8 mouse cellular contexts compared by ENCODE assay signal in genomic region chr13:112001155-112002025, GRCm38 (mm10).
DNase-seq lines count a peak whose midpoint lies in the region; ATAC-seq and TF ChIP-seq lines count a peak whose summit lies in the region.

No protein-coding gene starts in this region.

- peak; percentile 81 for ATAC-seq in intestine, postnatal 0 days
- peak; percentile 72 for ATAC-seq in midbrain, embryonic 11.5 days (ENCODE audit: low FRiP score)
- peak; percentile 35; the same call in 1 of the 2 replicates for ATAC-seq in stomach, embryonic 14.5 days (ENCODE audit: insufficient number of reproducible peaks, insufficient read depth, low FRiP score, low read depth)

- no peak overlapping the region for H3K4me3 ChIP-seq in intestine, postnatal 0 days (ENCODE audit: low read depth, low read length)
- H3K4me3 ChIP-seq in midbrain, embryonic 11.5 days (ENCODE audit: low read depth, low read length), result no peak overlapping the region
- no peak overlapping the region for H3K4me3 ChIP-seq in stomach, embryonic 14.5 days (ENCODE audit: low read depth, low read length)

- H3K9ac ChIP-seq in intestine, postnatal 0 days (ENCODE audit: low read depth, low read length), result no peak overlapping the region
- no peak overlapping the region for H3K9ac ChIP-seq in midbrain, embryonic 11.5 days (ENCODE audit: low read length)
- H3K9ac ChIP-seq in stomach, embryonic 14.5 days (replicated peaks; ENCODE audit: low read depth, low read length), result no peak overlapping the region

- no peak for TF ChIP-seq POLR2A in brain, embryonic 14.5 days (IDR thresholded peaks at IDR 0.05; ENCODE audit: borderline replicate concordance, extremely low read depth, insufficient read depth, insufficient read length, poor library complexity, severe bottlenecking)

- no peaks in the 10 kb centered on the region for H3K36me3 ChIP-seq in intestine, postnatal 0 days (ENCODE audit: control insufficient read depth, insufficient read depth)
- no peaks in the 10 kb centered on the region for H3K36me3 ChIP-seq in midbrain, embryonic 11.5 days (ENCODE audit: control insufficient read depth, insufficient read depth, low read length)
- H3K36me3 ChIP-seq in stomach, embryonic 14.5 days (ENCODE audit: control insufficient read depth, insufficient read depth, low read length), result no peaks in the 10 kb centered on the region

- peaks cover 9% of the 10 kb centered on the region; the same call in 1 of the 2 replicates for H3K4me1 ChIP-seq in intestine, postnatal 0 days (replicated peaks; ENCODE audit: control insufficient read depth, insufficient read depth, low read length)
- peaks cover 6% of the 10 kb centered on the region for H3K4me1 ChIP-seq in midbrain, embryonic 11.5 days (ENCODE audit: control insufficient read depth, insufficient read depth, low read length)
- H3K4me1 ChIP-seq in stomach, embryonic 14.5 days (ENCODE audit: control insufficient read depth, insufficient read depth, low read length), result peaks cover 23% of the 10 kb centered on the region

- peak overlapping the region; percentile 18; the same call in 1 of the 2 replicates for H3K4me2 ChIP-seq in intestine, postnatal 0 days (replicated peaks; ENCODE audit: low read depth)
- H3K4me2 ChIP-seq in midbrain, embryonic 11.5 days, result no peak overlapping the region
- no peak overlapping the region for H3K4me2 ChIP-seq in stomach, embryonic 14.5 days (replicated peaks; ENCODE audit: low read depth, low read length)

- H3K27me3 ChIP-seq in intestine, postnatal 0 days (replicated peaks; ENCODE audit: control insufficient read depth, insufficient read depth, low read length), result no peaks in the 10 kb centered on the region
- H3K27me3 ChIP-seq in midbrain, embryonic 11.5 days (ENCODE audit: control insufficient read depth, insufficient read depth, low read length), result no peaks in the 10 kb centered on the region
- no peaks in the 10 kb centered on the region for H3K27me3 ChIP-seq in stomach, embryonic 14.5 days (ENCODE audit: control insufficient read depth, insufficient read depth, low read length)

- DNase-seq in CD8-positive naive resting alpha-beta T cell, adult 2 months (ENCODE audit: low read depth in 2 of 2, low spot score in 2 of 2), result peak; percentile 70 to 73
- DNase-seq in brain, embryonic 14.5 days (ENCODE audit: low read depth), result peak; percentile 79
- DNase-seq in gastrocnemius, postnatal 36 days, result peak; percentile 22 to 42
- DNase-seq in midbrain, embryonic 11.5 days (ENCODE audit: low spot score, missing footprints), result peak; percentile 91
- no peak for DNase-seq in urinary bladder, adult 2 months (ENCODE audit: low spot score)
- no peak for DNase-seq in layer of hippocampus, postnatal 25 days (ENCODE audit: extremely low spot score in 1 of 2, low spot score in 1 of 2)

- WGBS in intestine, postnatal 0 days, result 42% methylated on average over 20 of the region's 20 CpGs
- 48% methylated on average over 20 of the region's 20 CpGs for WGBS in midbrain, embryonic 11.5 days
- WGBS in stomach, embryonic 14.5 days, result 46% methylated on average over 20 of the region's 20 CpGs

- intact Hi-C loops in gastrocnemius, postnatal 36 days (cut with DNase I), result no loop called here

- H3K9me3 ChIP-seq in intestine, postnatal 0 days (ENCODE audit: control insufficient read depth), result no peaks in the 10 kb centered on the region
- no peaks in the 10 kb centered on the region for H3K9me3 ChIP-seq in midbrain, embryonic 11.5 days (ENCODE audit: control insufficient read depth, low read length)
- H3K9me3 ChIP-seq in stomach, embryonic 14.5 days (ENCODE audit: control insufficient read depth, low read depth, low read length), result no peaks in the 10 kb centered on the region

- no peak overlapping the region for H3K27ac ChIP-seq in intestine, postnatal 0 days (ENCODE audit: low read depth, low read length)
- H3K27ac ChIP-seq in midbrain, embryonic 11.5 days (ENCODE audit: low read depth, low read length), result no peak overlapping the region
- H3K27ac ChIP-seq in stomach, embryonic 14.5 days (ENCODE audit: low read length), result no peak overlapping the region

- TF ChIP-seq CTCF in brain, embryonic 14.5 days (IDR thresholded peaks at IDR 0.05; ENCODE audit: borderline replicate concordance, extremely low read depth, insufficient read depth, insufficient read length), result no peak
- TF ChIP-seq CTCF in intestine, postnatal 0 days (IDR thresholded peaks at IDR 0.05; ENCODE audit: low read depth), result no peak

Comparison
In these comparisons a context has a peak if more than half of its experiments do, and no peak if none do; other contexts are left out.
1. DNase-seq: peak in CD8-positive naive resting alpha-beta T cell, adult 2 months (2 of 2), brain, embryonic 14.5 days (single experiment), gastrocnemius, postnatal 36 days (2 of 2) and midbrain, embryonic 11.5 days (single experiment); none in urinary bladder, adult 2 months (single experiment) and layer of hippocampus, postnatal 25 days (0 of 2).
2. Peak in every context shown above with its lines, with median percentiles within 50 percentile points of each other: ATAC-seq.